Mouse (Mus musculus): ENCODE measurements around the gene Zfp92.
"Not testable (repeated sequence)": the region's sequence is repeated elsewhere in the genome, so short reads cannot be mapped to it uniquely, and the experiment has no call there.

The Zfp92 gene

DNA sequence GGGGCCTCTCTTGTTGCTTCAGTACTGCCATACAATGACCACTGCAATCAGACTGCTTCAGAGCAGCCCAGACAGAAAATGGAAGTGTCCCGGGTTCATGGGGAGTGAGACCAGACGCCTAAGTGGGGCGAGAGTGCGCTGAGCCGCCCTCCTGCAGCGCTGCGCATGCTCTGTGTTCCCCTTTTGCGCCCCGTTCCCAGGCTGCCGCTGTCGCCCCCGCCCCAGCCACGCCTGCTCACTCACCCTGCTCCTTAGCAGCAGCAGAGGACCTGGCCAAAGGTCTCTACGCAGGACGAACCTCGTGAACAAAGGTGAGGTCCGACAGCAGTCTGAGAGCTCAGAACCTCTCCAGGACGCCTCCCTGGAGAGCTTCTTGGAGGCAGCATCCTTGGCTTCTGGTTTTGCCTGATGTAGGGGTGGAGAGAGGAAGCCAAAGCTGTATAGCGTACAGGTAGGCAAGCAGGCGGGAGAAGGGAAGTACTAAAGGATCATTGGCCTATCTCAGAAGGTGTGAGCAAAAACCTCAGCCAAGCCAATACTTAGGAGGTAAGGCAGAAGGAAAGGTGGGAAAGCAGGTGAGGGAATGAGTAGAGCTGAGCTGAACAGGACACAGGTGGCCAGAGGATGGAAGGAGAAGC is at the start of gene Zfp92:
TSS of gene Zfp92 (plus strand) at position 217 of the 638 bp plus-strand sequence.
- DNase-seq = peak in 1 of 2 experiments; percentile 9

DNA sequence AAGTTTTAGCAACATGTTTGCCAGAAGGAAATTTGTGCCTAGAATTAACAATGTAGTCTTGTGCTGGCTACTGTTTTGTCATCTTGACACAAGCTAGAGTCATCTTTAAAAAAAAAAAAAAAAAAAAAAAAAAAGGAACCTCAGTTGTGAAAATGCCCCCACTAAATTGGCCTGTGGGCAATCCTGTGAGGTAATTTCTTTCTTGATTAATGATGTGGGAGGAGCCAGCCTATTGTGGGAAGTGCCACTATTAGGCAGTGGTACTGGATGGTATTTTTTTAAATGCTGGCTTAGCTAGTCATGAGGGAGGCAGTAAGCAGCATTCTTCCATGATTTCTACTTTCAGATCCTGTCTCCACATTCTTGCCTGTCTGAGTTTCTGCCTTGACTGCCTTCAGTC is 47.6 kb upstream of the Zfp92 start:
- no peak for DNase-seq

DNA sequence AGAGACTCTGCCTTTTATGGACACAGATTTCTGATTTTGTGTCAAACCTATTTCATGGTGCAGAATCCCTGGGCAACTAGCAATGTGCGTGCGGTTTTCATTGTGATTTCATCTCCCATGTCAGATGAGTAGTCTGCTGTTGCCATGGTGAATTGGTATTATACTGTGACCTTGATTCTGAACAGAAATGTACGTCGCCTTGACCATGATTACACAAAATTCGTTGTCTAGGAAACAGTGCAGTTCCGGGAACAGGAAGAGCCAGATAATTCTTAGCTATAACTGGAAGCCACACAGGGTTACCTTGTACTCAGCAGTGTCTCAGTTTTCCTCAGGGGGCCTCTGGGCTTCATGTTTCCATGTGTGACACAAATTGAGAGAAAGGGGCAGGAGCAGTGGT is 26.5 kb upstream of the Zfp92 start:
- DNase-seq = no peak

GRCm38 (mm10) chrX:73384924-73385323 is 26.0 kb upstream of the Zfp92 start:
- no peak for DNase-seq

DNA sequence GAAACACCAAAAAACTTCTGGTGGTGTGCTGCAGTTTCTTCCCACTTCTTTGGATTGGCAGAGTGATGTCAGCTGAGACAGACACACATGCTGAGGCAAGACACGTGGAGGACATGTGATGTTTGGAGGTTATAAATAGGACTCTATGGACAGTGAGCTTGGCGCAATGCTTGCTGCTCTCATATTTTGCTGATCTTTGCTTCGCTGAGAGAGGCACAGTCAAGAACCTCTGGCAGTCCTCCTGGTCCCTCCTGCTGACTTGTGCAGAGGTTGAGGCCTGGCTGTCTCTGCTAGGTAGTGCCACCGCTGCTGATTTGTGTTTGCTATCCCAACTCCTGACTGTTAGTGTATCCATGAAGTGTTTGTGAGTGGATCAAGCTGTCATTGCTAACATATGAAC is 19.4 kb upstream of the Zfp92 start:
- no peak for DNase-seq

DNA sequence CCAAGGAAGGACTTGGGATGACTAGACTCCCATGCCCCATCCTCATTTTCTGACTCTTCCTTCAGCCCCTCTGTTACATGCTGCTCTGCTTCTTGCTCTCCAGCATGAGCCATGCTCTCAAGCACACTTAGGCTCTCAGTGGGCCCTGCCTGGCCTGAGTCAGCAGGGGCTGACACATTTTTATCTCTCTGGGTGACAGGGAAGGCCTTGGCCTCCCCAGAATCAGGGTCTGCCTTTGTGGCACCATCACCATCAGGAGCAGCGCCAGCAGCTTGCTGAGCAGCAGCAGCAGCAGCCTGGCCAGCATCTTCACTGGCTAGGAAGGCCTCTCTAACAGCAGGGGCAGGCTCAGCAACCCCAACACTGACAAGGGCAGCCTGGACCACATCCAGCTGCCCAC is 14.4 kb upstream of the Zfp92 start:
- no peak for DNase-seq

DNA sequence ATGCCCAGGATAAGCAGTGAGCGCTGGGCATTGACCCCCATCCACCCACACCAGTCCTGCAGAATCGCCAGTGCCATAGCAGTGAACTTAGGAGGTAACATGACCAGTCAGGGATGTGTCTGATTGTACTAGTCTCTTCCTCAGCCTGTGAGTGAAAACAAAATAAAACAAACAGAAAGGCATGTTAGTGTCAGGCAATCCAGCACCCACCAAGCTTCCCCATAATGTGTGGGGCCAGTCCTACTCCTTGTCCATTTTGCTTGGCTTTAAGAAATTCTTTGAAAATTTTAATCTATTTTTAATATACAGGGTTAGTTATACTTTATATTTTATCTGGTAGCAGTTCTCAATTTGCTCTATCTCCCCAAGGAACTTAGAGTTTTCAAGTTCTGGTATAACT is 12.3 kb upstream of the Zfp92 start, which contains the start of gene Gm18336:
TSS of gene Gm18336 (minus strand) at position 101 of the 400 bp plus-strand sequence.
- DNase-seq = not testable (repeated sequence)

DNA sequence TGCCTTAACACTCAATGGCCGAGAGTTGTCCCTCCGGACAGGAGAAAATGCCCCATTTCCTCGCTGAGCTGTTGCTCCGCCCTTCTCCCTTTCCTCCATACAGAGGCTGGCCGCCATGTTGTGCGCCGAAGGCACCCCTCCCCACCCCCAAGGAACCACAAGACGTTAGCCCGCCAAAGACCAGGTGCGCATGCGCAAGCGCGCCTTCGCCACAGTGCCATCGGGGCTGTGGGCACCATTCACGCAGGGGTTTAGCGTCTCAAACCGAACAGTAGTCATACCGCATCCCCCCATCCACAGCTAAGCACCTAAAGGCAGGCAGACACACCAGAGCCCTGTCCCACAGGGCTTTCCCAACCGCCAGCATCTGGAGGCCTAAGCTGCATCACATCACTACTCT is 9.9 kb upstream of the Zfp92 start:
- DNase-seq = no peak

- DNase-seq = no peak
Measured at GRCm38 (mm10) chrX:73401616-73402015, 9.3 kb upstream of the Zfp92 start.

GRCm38 (mm10) chrX:73412767-73413166 is 1.9 kb downstream of the Zfp92 start:
- DNase-seq = no peak

DNA sequence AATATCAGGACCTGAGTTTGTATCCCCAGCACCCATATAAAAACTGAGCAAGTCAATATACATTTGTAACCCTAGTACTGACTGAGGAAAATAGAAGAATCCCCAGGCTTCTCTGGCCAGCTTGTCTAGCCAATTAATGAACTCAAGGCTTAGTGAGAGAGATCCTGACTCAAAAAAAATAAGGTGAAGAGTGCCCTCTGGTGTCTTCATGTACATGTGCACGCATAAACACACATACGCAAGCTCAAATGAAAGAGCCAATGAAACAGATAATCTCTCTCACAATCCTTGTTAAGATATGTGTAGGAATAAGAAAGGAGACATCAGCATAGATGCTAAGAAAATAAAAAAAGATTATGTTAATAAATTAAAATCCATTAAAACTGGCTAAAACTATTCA is 19.1 kb downstream of the Zfp92 start:
- no peak for DNase-seq

DNA sequence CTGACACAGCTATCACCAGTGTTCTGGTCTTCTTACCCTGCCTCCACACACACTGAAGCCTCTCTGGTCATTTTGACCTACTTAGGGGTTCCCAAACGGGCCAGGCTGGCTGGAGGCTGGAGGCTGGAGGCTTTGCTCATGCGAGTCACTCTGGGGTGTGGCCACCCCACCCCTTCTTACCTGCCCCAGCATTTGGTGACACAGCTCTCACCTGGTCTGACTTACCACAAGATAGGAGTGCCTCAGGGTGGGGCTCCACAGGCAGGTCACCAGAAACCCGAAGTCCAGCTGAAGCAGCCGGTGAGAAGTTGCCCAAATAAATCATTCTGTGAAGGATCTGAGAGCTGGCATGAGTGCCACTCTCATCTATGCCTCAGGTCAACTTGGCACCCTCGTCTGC is 22.0 kb downstream of the Zfp92 start:
- no peak for DNase-seq

- no peak for DNase-seq
Measured at GRCm38 (mm10) chrX:73435252-73435651, 24.4 kb downstream of the Zfp92 start, which contains the start of gene Trex2. TSS of gene Trex2 (minus strand) at chrX:73435344.

DNA sequence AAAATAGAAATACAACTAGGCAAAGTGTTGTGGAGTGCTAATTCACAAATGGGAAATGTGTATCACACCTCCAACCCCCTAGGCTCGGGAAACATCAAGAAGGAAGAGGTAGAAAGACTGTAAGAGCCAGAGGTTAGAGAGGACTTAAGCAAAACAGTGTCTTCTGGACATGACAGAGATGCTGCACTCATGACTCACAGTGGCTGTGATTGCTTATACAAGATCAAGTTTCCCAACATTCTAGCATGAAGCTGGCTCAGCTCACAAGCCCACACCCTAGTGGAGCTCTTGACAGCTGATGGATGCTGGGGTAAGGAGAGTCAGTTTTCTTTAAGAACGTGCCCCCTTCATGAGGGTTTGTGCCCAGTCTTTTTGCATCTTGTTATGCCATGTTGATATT is 30.5 kb downstream of the Zfp92 start:
- no peak for DNase-seq

DNA sequence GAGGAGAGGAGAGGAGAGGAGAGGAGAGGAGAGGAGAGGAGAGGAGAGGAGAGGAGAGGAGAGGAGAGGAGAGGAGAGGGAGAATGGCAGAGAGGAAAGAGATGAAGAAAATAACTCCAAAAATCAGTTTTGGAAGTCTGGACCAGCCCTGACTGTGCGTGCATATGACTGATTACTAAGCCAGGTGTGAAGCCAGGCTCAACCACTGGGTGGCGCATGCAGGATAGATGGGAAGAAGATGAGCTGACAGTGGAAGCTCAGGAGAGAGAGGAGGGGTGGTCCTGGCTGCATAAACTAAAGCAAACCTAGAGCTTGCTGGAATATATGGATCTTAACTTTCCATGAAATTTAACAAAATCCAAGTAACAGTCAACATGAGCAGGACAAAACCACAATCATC is 41.1 kb downstream of the Zfp92 start:
- peak; percentile 4 to 25 for DNase-seq

DNA sequence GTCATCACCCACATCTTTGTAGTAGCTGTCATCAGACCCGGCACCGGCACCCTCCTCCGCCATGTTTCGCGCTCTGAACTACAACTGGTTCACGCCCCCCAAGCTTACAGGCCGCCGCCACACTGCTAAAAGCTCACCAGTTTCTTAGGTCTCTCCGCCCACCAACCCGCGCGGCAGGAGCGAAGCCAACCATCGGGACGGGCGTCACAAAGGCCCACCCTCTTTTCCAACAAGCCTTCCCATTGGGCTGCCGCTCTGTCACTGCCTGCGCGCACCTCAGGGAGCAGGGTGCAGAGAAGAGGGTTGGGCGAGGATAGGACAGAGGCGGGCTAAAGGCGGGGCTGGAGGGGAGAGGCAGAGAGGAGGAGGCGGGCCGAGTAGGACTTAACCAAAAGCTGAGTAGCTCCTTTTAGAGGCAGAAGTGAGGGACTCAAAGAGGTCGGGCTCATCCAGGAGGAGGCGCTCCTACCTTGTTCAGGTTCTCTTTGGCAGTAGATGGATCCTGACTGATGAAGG is 48.0 kb downstream of the Zfp92 start, which contains the start of gene Haus7:
TSS of gene Haus7 (minus strand) at position 168 of the 516 bp plus-strand sequence.
- DNase-seq = peak; percentile 90 to 93

GRCm38 (mm10) chrX:73460792-73461191 is 49.9 kb downstream of the Zfp92 start:
- no peak for DNase-seq

- no peak for DNase-seq
Measured at GRCm38 (mm10) chrX:73465483-73466186, 54.7 kb downstream of the Zfp92 start.

GRCm38 (mm10) chrX:73467446-73468241 is 56.7 kb downstream of the Zfp92 start:
- DNase-seq = no peak

DNA sequence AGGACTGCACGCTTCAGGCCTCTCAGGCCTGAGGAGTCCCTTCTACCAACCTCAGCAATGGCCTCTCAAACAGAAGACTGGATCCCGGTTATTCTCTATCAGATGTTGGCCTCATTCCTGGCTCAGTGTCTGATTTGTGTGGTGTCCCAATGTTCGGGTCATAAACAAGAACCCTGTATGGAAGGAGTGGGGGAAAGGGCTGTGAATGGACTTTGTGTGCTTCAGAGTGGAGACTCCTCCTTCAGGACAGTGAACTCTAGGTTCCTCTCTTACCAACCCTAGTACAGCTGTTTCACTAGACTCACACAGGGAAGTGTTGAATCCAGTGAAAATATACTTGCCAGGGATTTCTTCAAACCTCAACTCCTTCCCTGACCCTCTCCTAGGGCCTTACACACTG is 57.4 kb downstream of the Zfp92 start:
- no peak for DNase-seq

DNA sequence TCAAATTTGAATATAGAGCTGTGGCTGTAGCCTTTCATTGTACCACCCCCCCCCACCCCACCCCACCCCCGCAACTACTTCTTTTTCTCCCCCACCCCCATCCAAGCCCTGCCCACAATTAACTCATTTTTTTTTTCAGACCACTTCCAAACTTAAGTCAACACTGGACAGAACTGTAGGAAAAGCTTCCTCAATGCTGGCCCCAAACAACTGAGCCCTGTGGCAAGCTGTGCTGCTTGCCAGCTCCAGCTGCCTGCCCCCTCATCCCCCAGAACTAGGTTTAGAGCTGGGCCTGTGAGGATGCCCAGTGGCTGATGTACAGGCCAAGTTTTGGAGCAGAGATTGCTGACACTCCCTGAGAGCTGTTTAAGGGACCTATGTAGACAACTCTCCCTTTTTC is 57.9 kb downstream of the Zfp92 start:
- DNase-seq = no peak

DNA sequence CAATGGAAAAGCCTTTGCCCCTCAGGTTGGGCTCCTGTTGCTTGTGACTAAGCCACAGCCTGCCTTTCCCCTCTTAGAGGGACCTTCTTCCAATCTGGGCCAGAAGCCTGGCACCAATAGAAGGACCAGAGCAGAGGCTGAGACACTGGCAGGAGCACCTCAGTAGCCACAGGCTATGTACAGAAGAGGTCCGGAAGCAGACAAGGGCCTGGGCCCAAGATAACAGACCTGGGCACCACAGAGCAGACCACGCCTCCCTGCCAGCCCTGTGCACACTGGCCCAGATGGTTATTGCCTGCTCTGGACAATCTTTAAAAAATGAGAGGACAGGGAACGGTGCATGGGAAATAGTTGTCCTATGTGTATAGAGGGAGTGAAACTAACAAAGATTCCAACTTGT is 60.9 kb downstream of the Zfp92 start:
- DNase-seq = no peak

Measured in thymus, adult 18-20 months (tissue).